Mouse (Mus musculus) hindbrain, embryonic 15.5 days (tissue): ENCODE results near the gene Il2rg. TPM values are rescaled to one million over a fixed set of nuclear protein-coding genes. Genes with fewer than 3 reads are reported as not detected.
A peak's percentile ranks its signal among the peaks of the same experiment; 100 is the strongest.

Experiments used
- ATAC-seq: fragments of 200-750 bp; cut with Nextera tagmentation; 2 replicates; pipeline ENCODE4 v1.8.0; 2017; ENCODE audit warnings: low read depth, moderate number of reproducible peaks, moderate TSS enrichment; ENCODE audit not compliant: low FRiP score
- H3K27ac ChIP-seq: fragments of 300-500 bp; sonication (generic); replicated peaks from 2 replicates; pipeline ENCODE4 v1.5.1; 2015; ENCODE audit warnings: mild to moderate bottlenecking, inconsistent platforms
- H3K27me3 ChIP-seq: fragments of 300-500 bp; sonication (generic); 2 replicates; pipeline ENCODE4 v1.6.1; 2015; ENCODE audit warnings: control low read depth, inconsistent platforms
- H3K36me3 ChIP-seq: fragments of 300-500 bp; sonication (generic); 2 replicates; pipeline ENCODE4 v1.6.1; 2015; ENCODE audit warnings: control low read depth, inconsistent platforms
- H3K4me1 ChIP-seq: fragments of 300-500 bp; sonication (generic); replicated peaks from 2 replicates; pipeline ENCODE4 v1.6.1; 2015; ENCODE audit warnings: control low read depth, inconsistent platforms
- H3K4me2 ChIP-seq: fragments of 300-500 bp; sonication (generic); 2 replicates; pipeline ENCODE4 v1.6.1; 2015; ENCODE audit warnings: moderate library complexity, mild to moderate bottlenecking, inconsistent platforms
- H3K4me3 ChIP-seq: fragments of 300-500 bp; sonication (generic); 2 replicates; pipeline ENCODE4 v1.5.1; 2015; ENCODE audit warnings: mild to moderate bottlenecking, inconsistent platforms
- H3K9ac ChIP-seq: fragments of 300-500 bp; sonication (generic); 2 replicates; pipeline ENCODE4 v1.6.1; 2015; ENCODE audit warnings: inconsistent platforms
- H3K9me3 ChIP-seq: fragments of 300-500 bp; sonication (generic); 2 replicates; pipeline ENCODE4 v1.6.1; 2016; ENCODE audit warnings: control low read depth, inconsistent platforms
- WGBS: fragments of 180-500 bp; shearing (Covaris S2); methylation state at CpG from one replicate; pipeline ENCODE4 v1.1.7; 2015; 5-methylcytosine and 5-hydroxymethylcytosine counted together
- polyA plus RNA-seq: library from polyadenylated mRNA; unstranded; fragments of >200 nt; fragmentation: Nextera tagmentation; extraction: Ambion mirVana; gene quantifications from 2 replicates; pipeline ENCODE4 v1.2.1, GENCODE M21; 2015

Gene Il2rg
- 6.4 TPM in 2 replicates for polyA plus RNA-seq

GRCm38 (mm10) chrX:101268025-101268754 is at the start of gene Il2rg:
Gene Il2rg, minus strand, starts transcription at chrX:101268255.
- ATAC-seq: no peak

GRCm38 (mm10) chrX:101313625-101314359 is 45.7 kb upstream of the Il2rg start:
- ATAC-seq: 0 out of 2 replicates have a peak, but pooled peaks have one; percentile 46

More at GRCm38 (mm10) chrX:101268025-101268754, at the start of gene Il2rg:
- H3K36me3 ChIP-seq: no peaks in the 10 kb centered on the region
- H3K27ac ChIP-seq: no peak within 1 kb of the TSS
- H3K27me3 ChIP-seq: no peaks in the 10 kb centered on the region
- H3K4me1 ChIP-seq: 0 out of 2 replicates have a peak, but pooled peaks cover 1% of the 10 kb centered on the region
- no peaks in the 10 kb centered on the region for H3K9me3 ChIP-seq
- no peak within 1 kb of the TSS for H3K4me3 ChIP-seq
- H3K9ac ChIP-seq: no peak within 1 kb of the TSS
- H3K4me2 ChIP-seq: no peak within 1 kb of the TSS
- 75% methylated on average over 5 of the region's 5 CpGs for WGBS

DNA sequence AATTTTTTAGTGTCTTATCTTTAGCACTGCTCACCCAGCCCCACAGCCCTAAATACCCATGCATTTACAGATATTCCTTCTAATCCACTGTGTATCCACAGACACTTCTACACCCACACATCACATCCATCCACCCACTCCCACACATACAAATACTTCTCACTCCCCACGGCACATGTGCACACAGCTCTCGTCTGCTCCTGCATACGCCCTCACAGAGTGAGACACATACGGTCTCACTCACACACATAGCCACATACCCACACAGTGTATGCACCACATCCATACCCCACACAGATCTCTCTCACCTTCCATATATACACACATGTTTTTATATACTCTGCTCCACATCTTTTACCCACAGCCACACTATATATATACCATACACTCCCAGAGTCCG is 41.2 kb upstream of the Il2rg start:
- Histone ChIP-seq H3K36me3 (peaks cover 19% of the 10 kb centered on the region), H3K4me2 (no peak overlapping the region), H3K9me3 (no peaks in the 10 kb centered on the region), H3K4me3 (no peak overlapping the region), H3K27ac (no peak overlapping the region), H3K9ac (no peak overlapping the region), H3K27me3 (no peaks in the 10 kb centered on the region), H3K4me1 (peaks cover 10% of the 10 kb centered on the region; the same call in 1 of the 2 replicates)
- 95% methylated on average over 5 of the region's 5 CpGs for WGBS
- ATAC-seq: no peak

More at GRCm38 (mm10) chrX:101313625-101314359, 45.7 kb upstream of the Il2rg start:
- H3K27me3 ChIP-seq: no peaks in the 10 kb centered on the region
- 31% methylated on average over 6 of the region's 6 CpGs for WGBS
- H3K9me3 ChIP-seq: no peaks in the 10 kb centered on the region
- H3K4me1 ChIP-seq: 0 out of 2 replicates have a peak, but pooled peaks cover 6% of the 10 kb centered on the region
- H3K4me3 ChIP-seq: no peak overlapping the region
- no peak overlapping the region for H3K4me2 ChIP-seq
- H3K9ac ChIP-seq: no peak overlapping the region
- H3K27ac ChIP-seq: no peak overlapping the region
- H3K36me3 ChIP-seq: peaks cover 25% of the 10 kb centered on the region

- Histone ChIP-seq H3K9ac (no peak overlapping the region), H3K36me3 (peaks cover 2% of the 10 kb centered on the region; the same call in 1 of the 2 replicates), H3K9me3 (no peaks in the 10 kb centered on the region), H3K27me3 (no peaks in the 10 kb centered on the region), H3K4me1 (peaks cover 34% of the 10 kb centered on the region), H3K27ac (no peak overlapping the region), H3K4me3 (no peak overlapping the region), H3K4me2 (no peak overlapping the region)
- no peak for ATAC-seq
- WGBS: 41% methylated on average over 2 of the region's 2 CpGs
Measured at GRCm38 (mm10) chrX:101304646-101305045, 36.6 kb upstream of the Il2rg start.

- H3K9me3 ChIP-seq: no peaks in the 10 kb centered on the region
- H3K4me2 ChIP-seq: peak overlapping the region; percentile 60
- ATAC-seq: no peak
- H3K27ac ChIP-seq: no peak overlapping the region
- H3K9ac ChIP-seq: peak overlapping the region; percentile 72
- peaks cover 34% of the 10 kb centered on the region for H3K4me1 ChIP-seq
- no peaks in the 10 kb centered on the region for H3K36me3 ChIP-seq
- 69% methylated on average over 9 of the region's 9 CpGs for WGBS
- H3K27me3 ChIP-seq: no peaks in the 10 kb centered on the region
- H3K4me3 ChIP-seq: peak overlapping the region; percentile 55
Measured at GRCm38 (mm10) chrX:101301654-101302053, 33.6 kb upstream of the Il2rg start.

DNA sequence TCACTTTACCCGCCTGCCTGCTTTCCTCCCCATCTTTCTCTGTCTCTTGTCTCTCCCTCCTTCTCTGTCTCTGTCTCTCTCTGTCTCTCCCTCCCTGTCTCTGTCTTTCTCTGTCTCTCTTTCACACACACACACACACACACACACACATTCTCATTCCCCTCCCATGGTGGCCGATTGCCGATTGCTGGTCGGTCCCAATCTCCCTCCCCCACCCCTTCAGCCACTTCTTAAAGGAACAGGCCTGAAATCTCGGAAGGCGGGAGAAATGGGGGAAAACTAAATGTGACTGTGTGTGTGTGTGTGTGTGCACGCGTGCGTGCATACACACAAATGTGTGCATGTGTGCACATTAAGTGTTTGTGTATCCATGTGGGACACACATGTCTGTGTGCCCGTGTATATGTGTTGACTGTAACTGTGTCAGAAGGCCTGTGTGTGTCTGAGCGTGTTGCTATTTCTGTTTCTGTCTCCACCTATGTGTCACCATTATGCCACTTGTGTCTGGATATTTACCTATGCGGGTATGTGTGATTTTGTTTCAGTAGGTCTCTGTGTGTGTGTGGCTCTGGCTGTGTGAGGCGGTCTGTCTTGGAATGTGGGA is 32.5 kb upstream of the Il2rg start:
- Histone ChIP-seq H3K4me1 (peaks cover 34% of the 10 kb centered on the region), H3K27me3 (no peaks in the 10 kb centered on the region), H3K4me3 (peak overlapping the region; percentile 55), H3K4me2 (peak overlapping the region; percentile 60), H3K9me3 (no peaks in the 10 kb centered on the region), H3K27ac (peak overlapping the region; percentile 90), H3K9ac (peak overlapping the region; percentile 72), H3K36me3 (no peaks in the 10 kb centered on the region)
- peak; percentile 59 for ATAC-seq
- 23% methylated on average over 13 of the region's 13 CpGs for WGBS

GRCm38 (mm10) chrX:101299473-101300426 is 31.7 kb upstream of the Il2rg start:
- Histone ChIP-seq H3K27ac (peak overlapping the region; percentile 90), H3K27me3 (no peaks in the 10 kb centered on the region), H3K4me2 (peak overlapping the region; percentile 60), H3K36me3 (no peaks in the 10 kb centered on the region), H3K9ac (peak overlapping the region; percentile 72), H3K4me3 (peak overlapping the region; percentile 55), H3K4me1 (peaks cover 34% of the 10 kb centered on the region), H3K9me3 (no peaks in the 10 kb centered on the region)
- 20% methylated on average over 13 of the region's 13 CpGs for WGBS
- ATAC-seq: peak; percentile 73

DNA sequence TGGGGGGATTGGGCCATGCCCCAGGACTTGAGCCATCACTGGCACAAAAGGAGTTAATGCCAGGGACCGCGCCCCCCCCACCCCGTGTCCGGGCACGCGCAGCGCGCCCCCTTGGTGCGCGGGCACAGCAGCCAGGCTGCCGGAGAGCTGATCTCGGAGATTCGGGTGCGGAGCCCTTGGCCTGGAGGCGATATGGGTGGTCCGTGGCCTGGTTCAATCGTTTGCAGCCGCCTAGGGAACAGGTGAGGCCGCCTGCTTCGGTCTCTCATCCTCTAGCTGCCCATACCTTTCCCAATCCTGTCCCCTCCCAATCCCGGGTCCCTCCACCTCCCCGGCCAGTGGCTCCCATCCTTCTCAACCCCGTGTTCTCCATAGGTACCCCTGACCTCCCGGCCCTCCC is 31.0 kb upstream of the Il2rg start, which contains the start of gene Nlgn3:
Gene Nlgn3 (plus strand): TSS at position 114 of the 400 bp plus-strand sequence.
- peak; percentile 32; the same call in 1 of the 2 replicates for ATAC-seq
- H3K9ac ChIP-seq: peak within 1 kb of the TSS; percentile 72
- 18% methylated on average over 17 of the region's 24 CpGs for WGBS
- peak within 1 kb of the TSS; percentile 55 for H3K4me3 ChIP-seq
- no peaks in the 10 kb centered on the region for H3K36me3 ChIP-seq
- no peaks in the 10 kb centered on the region for H3K9me3 ChIP-seq
- peaks cover 28% of the 10 kb centered on the region for H3K4me1 ChIP-seq
- no peaks in the 10 kb centered on the region for H3K27me3 ChIP-seq
- peak within 1 kb of the TSS; percentile 90 for H3K27ac ChIP-seq
- peak within 1 kb of the TSS; percentile 60 for H3K4me2 ChIP-seq

DNA sequence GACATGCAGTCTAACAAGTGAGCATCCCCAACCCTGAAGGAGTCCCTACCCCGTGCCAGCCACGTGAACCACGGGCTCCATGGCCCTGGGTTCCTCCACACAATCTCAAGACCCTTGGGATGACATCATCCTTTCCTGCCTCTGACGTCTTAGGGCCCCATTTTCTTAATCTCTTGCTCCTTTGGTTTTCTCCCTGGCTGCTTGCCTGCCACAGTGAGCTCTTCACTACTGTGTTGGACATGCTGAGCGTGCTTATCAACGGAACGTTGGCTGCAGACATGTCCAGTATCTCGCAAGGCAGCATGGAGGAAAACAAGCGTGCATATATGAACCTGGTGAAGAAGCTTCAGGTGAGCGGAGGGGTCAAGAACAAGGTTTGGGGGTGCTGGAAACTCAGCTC is 22.1 kb upstream of the Il2rg start:
- no peak overlapping the region for H3K27ac ChIP-seq
- ATAC-seq: no peak
- H3K9me3 ChIP-seq: no peaks in the 10 kb centered on the region
- no peak overlapping the region for H3K4me2 ChIP-seq
- H3K4me1 ChIP-seq: no peaks in the 10 kb centered on the region
- no peaks in the 10 kb centered on the region for H3K27me3 ChIP-seq
- no peak overlapping the region for H3K4me3 ChIP-seq
- no peak overlapping the region for H3K9ac ChIP-seq
- 91% methylated on average over 10 of the region's 10 CpGs for WGBS
- H3K36me3 ChIP-seq: peaks cover 10% of the 10 kb centered on the region; the same call in 1 of the 2 replicates

DNA sequence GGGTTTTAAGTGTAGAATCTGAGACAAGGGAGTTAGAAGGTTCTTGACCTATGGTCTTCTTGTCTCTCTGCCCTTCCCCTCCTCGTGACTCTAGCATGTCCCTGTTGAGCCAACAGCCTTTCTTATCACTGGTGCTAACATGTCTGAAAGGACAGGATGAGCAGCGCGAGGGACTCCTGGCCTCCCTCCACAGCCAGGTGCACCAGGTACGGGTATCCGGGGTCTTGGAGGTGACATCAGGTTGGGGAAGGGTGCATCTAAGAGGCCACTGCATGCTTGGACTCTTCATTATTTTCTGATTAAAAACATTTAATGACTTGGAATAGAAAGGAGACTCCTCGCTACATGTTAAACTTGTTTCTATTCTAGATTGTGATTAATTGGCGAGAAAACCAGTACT is 21.0 kb upstream of the Il2rg start:
- Histone ChIP-seq H3K27me3 (no peaks in the 10 kb centered on the region), H3K36me3 (peaks cover 10% of the 10 kb centered on the region; the same call in 1 of the 2 replicates), H3K4me3 (no peak overlapping the region), H3K9ac (no peak overlapping the region), H3K27ac (no peak overlapping the region), H3K4me1 (no peaks in the 10 kb centered on the region), H3K4me2 (no peak overlapping the region), H3K9me3 (no peaks in the 10 kb centered on the region)
- 96% methylated on average over 7 of the region's 7 CpGs for WGBS
- no peak for ATAC-seq

DNA sequence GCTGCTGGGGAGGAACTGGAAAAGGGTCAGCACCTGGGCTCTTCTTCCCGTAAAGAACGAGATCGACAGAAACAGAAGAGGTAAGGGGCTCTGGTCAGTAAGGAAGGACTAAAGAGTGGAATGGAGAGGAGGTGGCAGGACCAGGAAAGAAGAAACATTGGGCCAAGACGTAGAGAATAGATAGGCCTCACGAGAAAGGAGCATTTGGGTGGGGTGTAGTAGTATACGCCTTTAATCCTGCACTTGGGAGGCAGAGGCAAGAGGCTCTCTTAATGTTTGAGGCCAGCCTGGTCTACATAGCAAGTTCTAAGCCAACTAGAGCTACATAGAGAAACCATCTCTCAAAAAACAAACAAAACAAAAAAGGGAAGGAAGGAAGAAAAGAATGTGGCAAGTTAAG is 20.4 kb upstream of the Il2rg start:
- WGBS: 94% methylated on average over 6 of the region's 6 CpGs
- H3K9ac ChIP-seq: no peak overlapping the region
- H3K36me3 ChIP-seq: peaks cover 10% of the 10 kb centered on the region; the same call in 1 of the 2 replicates
- H3K27me3 ChIP-seq: no peaks in the 10 kb centered on the region
- H3K4me3 ChIP-seq: no peak overlapping the region
- ATAC-seq: no peak
- H3K4me1 ChIP-seq: no peaks in the 10 kb centered on the region
- no peak overlapping the region for H3K4me2 ChIP-seq
- no peak overlapping the region for H3K27ac ChIP-seq
- no peaks in the 10 kb centered on the region for H3K9me3 ChIP-seq
